Mouse (Mus musculus): ENCODE measurements at regions not wholly inside any gene's neighbourhood (a gene's known extent, or its start where the extent isn't known, plus 50 kb on each side); places are given as distances from the start of the nearest gene placed in this dataset.

GRCm38 (mm10) chr6:31219736-31220135 is 178.8 kb upstream of the Mkln1 start:
- Histone ChIP-seq H3K27ac (replicated peaks; ENCODE audit: low read depth, low read length) (no peak overlapping the region), H3K4me2 (replicated peaks; ENCODE audit: low read depth, low read length, severe bottlenecking) (peak overlapping the region; percentile 58), H3K9me3 (ENCODE audit: control insufficient read depth, low read length) (no peaks in the 10 kb centered on the region), H3K4me3 (replicated peaks; ENCODE audit: low read length) (peak overlapping the region; percentile 35), H3K36me3 (ENCODE audit: control insufficient read depth, insufficient read depth, low read length) (no peaks in the 10 kb centered on the region), H3K9ac (ENCODE audit: low read depth, low read length, severe bottlenecking) (no peak overlapping the region), H3K27me3 (ENCODE audit: control insufficient read depth, insufficient read depth, low read length) (peaks cover 81% of the 10 kb centered on the region), H3K4me1 (ENCODE audit: control insufficient read depth, insufficient read depth, low read length) (peaks cover 21% of the 10 kb centered on the region)
- DNase-seq (ENCODE audit: low spot score), result no peak
- TF ChIP-seq POLR2A (IDR thresholded peaks at IDR 0.05; ENCODE audit: borderline replicate concordance, extremely low read depth, insufficient read depth, insufficient read length), result no peak
- no peak for ATAC-seq (ENCODE audit: low FRiP score, low read depth)
- WGBS, result 19% methylated on average over 3 of the region's 3 CpGs

- peaks cover 74% of the 10 kb centered on the region for H3K27me3 ChIP-seq (ENCODE audit: control insufficient read depth, insufficient read depth, low read length)
- no peak for TF ChIP-seq POLR2A (IDR thresholded peaks at IDR 0.05; ENCODE audit: borderline replicate concordance, extremely low read depth, insufficient read depth, insufficient read length)
- peak; percentile 43 for ATAC-seq (ENCODE audit: low FRiP score, low read depth)
- H3K4me1 ChIP-seq (ENCODE audit: control insufficient read depth, insufficient read depth, low read length), result peaks cover 21% of the 10 kb centered on the region
- peak overlapping the region; percentile 58 for H3K4me2 ChIP-seq (replicated peaks; ENCODE audit: low read depth, low read length, severe bottlenecking)
- peak overlapping the region; percentile 35 for H3K4me3 ChIP-seq (replicated peaks; ENCODE audit: low read length)
- no peak overlapping the region for H3K9ac ChIP-seq (ENCODE audit: low read depth, low read length, severe bottlenecking)
- H3K36me3 ChIP-seq (ENCODE audit: control insufficient read depth, insufficient read depth, low read length), result no peaks in the 10 kb centered on the region
- H3K9me3 ChIP-seq (ENCODE audit: control insufficient read depth, low read length), result no peaks in the 10 kb centered on the region
- WGBS, result 2% methylated on average over 30 of the region's 30 CpGs
- H3K27ac ChIP-seq (replicated peaks; ENCODE audit: low read depth, low read length), result no peak overlapping the region
- DNase-seq (ENCODE audit: low spot score), result peak; percentile 20
These were observed 178.2 kb upstream of the Mkln1 start for GRCm38 (mm10) chr6:31220184-31220931.

- no peak for DNase-seq (ENCODE audit: low spot score)
- no peak overlapping the region for H3K4me2 ChIP-seq (replicated peaks; ENCODE audit: low read depth, low read length, severe bottlenecking)
- no peaks in the 10 kb centered on the region for H3K36me3 ChIP-seq (ENCODE audit: control insufficient read depth, insufficient read depth, low read length)
- H3K27ac ChIP-seq (replicated peaks; ENCODE audit: low read depth, low read length), result no peak overlapping the region
- H3K9ac ChIP-seq (ENCODE audit: low read depth, low read length, severe bottlenecking), result no peak overlapping the region
- TF ChIP-seq POLR2A (IDR thresholded peaks at IDR 0.05; ENCODE audit: borderline replicate concordance, extremely low read depth, insufficient read depth, insufficient read length), result no peak
- WGBS, result 38% methylated on average over 10 of the region's 10 CpGs
- H3K27me3 ChIP-seq (ENCODE audit: control insufficient read depth, insufficient read depth, low read length), result peaks cover 63% of the 10 kb centered on the region
- H3K9me3 ChIP-seq (ENCODE audit: control insufficient read depth, low read length), result no peaks in the 10 kb centered on the region
- no peak for ATAC-seq (ENCODE audit: low FRiP score, low read depth)
- H3K4me3 ChIP-seq (replicated peaks; ENCODE audit: low read length), result no peak overlapping the region
- H3K4me1 ChIP-seq (ENCODE audit: control insufficient read depth, insufficient read depth, low read length), result peaks cover 21% of the 10 kb centered on the region
These were observed 177.0 kb upstream of the Mkln1 start for GRCm38 (mm10) chr6:31221490-31221889.

GRCm38 (mm10) chr6:31222024-31222579 is 176.4 kb upstream of the Mkln1 start:
- H3K27ac ChIP-seq (replicated peaks; ENCODE audit: low read depth, low read length), result no peak overlapping the region
- WGBS, result 85% methylated on average over 6 of the region's 6 CpGs
- H3K36me3 ChIP-seq (ENCODE audit: control insufficient read depth, insufficient read depth, low read length), result no peaks in the 10 kb centered on the region
- no peak overlapping the region for H3K4me3 ChIP-seq (replicated peaks; ENCODE audit: low read length)
- H3K4me2 ChIP-seq (replicated peaks; ENCODE audit: low read depth, low read length, severe bottlenecking), result no peak overlapping the region
- H3K4me1 ChIP-seq (ENCODE audit: control insufficient read depth, insufficient read depth, low read length), result peaks cover 18% of the 10 kb centered on the region
- no peak for TF ChIP-seq POLR2A (IDR thresholded peaks at IDR 0.05; ENCODE audit: borderline replicate concordance, extremely low read depth, insufficient read depth, insufficient read length)
- H3K27me3 ChIP-seq (ENCODE audit: control insufficient read depth, insufficient read depth, low read length), result peaks cover 57% of the 10 kb centered on the region
- ATAC-seq (ENCODE audit: low FRiP score, low read depth) (no peak), DNase-seq (ENCODE audit: low spot score) (no peak)
- H3K9ac ChIP-seq (ENCODE audit: low read depth, low read length, severe bottlenecking), result no peak overlapping the region
- H3K9me3 ChIP-seq (ENCODE audit: control insufficient read depth, low read length), result no peaks in the 10 kb centered on the region

GRCm38 (mm10) chr6:31227406-31227805 is 171.1 kb upstream of the Mkln1 start:
- H3K36me3 ChIP-seq (ENCODE audit: control insufficient read depth, insufficient read depth, low read length), result no peaks in the 10 kb centered on the region
- H3K27ac ChIP-seq (replicated peaks; ENCODE audit: low read depth, low read length), result no peak overlapping the region
- H3K4me3 ChIP-seq (replicated peaks; ENCODE audit: low read length), result no peak overlapping the region
- no peaks in the 10 kb centered on the region for H3K4me1 ChIP-seq (ENCODE audit: control insufficient read depth, insufficient read depth, low read length)
- H3K4me2 ChIP-seq (replicated peaks; ENCODE audit: low read depth, low read length, severe bottlenecking), result no peak overlapping the region
- TF ChIP-seq POLR2A (IDR thresholded peaks at IDR 0.05; ENCODE audit: borderline replicate concordance, extremely low read depth, insufficient read depth, insufficient read length), result no peak
- no peak overlapping the region for H3K9ac ChIP-seq (ENCODE audit: low read depth, low read length, severe bottlenecking)
- H3K27me3 ChIP-seq (ENCODE audit: control insufficient read depth, insufficient read depth, low read length), result peaks cover 6% of the 10 kb centered on the region; the same call in 1 of the 2 replicates
- 54% methylated on average over 5 of the region's 5 CpGs for WGBS
- DNase-seq (ENCODE audit: low spot score) (no peak), ATAC-seq (ENCODE audit: low FRiP score, low read depth) (no peak)
- no peaks in the 10 kb centered on the region for H3K9me3 ChIP-seq (ENCODE audit: control insufficient read depth, low read length)

Data from limb, embryonic 14.5 days (tissue).